Mouse (Mus musculus) thymus, postnatal 25 days (tissue): ENCODE results near the gene Bpifa5.
A peak's percentile ranks its signal among the peaks of the same experiment; 100 is the strongest.
"Not testable (repeated sequence)": the region's sequence is repeated elsewhere in the genome, so short reads cannot be mapped to it uniquely, and the experiment has no call there.

Experiments
- DNase-seq: peaks from one replicate; pipeline ENCODE4 v3.0.0; 2022

Gene Bpifa5

DNA sequence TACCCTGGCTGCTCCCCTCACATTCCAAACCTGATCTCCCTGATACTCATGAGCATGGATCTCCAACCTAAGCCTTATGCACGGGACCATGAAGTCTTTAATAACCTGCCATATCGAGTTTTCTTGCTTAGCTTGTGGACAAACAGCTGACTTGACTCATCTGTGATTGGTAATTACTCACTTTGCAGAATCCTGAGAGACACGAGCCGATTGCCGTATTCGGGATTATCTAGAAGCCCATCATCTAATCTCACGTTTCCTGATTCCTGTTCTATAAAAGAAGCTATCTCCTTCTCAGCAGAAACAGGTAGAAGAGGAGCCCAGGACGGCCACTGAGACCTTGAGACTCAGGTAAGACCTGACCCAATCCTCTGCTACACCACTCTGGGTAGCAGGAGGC is at the start of gene Bpifa5:
Gene Bpifa5, plus strand, starts transcription at position 301 of the 400 bp plus-strand sequence.
- no peak for DNase-seq

DNA sequence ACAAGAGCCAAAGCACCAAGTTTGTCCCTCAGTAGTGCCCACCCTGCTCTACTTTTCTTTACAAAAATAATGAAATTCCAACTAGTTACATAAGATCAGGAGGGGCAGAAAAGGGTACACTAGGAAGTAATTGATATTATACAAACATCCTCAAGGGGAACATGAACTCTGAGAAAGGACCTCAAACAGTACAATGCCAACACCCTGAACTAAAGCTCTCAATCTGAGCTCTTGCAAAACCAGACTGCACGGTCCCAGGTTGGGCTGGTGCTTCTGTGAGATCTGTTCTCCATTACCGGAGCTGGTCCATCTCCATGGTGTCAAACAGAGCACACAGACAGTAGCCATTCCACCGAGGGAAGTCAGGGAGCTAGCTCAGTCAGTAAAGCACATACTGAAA is 45.0 kb upstream of the Bpifa5 start:
- DNase-seq, result no peak

DNA sequence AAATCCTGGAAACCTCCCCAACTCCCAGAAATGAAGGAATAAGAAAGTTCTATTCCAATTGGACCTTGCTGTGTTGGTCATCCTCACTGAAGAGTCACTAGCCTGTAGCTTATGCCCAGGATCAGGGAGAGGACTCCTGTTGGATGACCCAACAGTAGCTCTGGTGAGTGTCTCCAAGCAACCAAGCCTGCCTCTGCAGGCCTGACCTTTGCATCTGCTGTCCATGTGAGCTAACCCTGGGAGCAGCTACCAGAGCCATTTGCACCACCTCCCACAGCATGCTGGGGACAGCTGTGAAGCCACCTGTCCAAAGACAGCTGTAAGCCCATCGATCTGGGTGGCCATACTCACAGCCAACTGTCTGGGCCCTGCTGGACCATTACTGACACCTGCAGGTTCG is 32.3 kb upstream of the Bpifa5 start, which contains the start of gene Bpifa3:
Gene Bpifa3, plus strand, starts transcription at position 217 of the 400 bp plus-strand sequence.
- DNase-seq, result no peak

DNA sequence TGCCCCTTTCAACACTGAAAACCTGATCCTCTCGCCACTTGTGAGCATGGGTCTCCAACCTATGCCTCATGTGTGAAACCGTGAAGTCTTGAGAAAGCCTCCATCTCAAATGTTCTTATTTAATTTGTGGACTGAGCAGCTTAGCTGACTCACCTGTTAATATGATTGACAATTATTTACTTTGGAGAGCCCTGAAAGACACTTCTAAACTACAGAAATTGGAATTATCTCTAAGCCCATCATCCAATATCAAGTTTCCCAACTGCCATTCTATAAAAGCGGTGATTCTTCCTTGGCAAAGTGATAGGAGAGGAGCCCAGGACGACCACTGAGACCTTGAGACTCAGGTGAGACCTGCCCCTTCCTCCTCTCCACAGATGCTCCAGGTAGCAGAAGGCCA is 19.8 kb upstream of the Bpifa5 start, which contains the start of gene Bpifa1:
Gene Bpifa1, plus strand, starts transcription at position 301 of the 400 bp plus-strand sequence.
- DNase-seq, result no peak

DNA sequence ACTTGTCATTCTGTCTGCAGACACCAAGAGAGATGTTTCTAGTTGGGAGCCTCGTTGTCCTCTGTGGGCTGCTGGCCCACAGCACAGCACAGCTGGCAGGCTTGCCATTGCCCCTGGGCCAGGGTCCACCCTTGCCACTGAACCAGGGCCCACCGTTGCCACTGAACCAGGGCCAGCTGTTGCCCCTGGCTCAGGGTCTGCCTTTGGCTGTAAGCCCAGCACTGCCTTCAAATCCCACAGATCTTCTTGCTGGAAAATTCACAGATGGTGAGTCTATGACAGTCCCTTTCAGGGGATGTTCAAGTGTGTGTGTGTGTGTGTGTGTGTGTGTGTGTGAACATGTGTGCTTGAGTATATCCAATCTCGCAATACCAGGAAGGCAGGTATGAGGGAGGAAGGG is 18.7 kb upstream of the Bpifa5 start:
- DNase-seq, result no peak

DNA sequence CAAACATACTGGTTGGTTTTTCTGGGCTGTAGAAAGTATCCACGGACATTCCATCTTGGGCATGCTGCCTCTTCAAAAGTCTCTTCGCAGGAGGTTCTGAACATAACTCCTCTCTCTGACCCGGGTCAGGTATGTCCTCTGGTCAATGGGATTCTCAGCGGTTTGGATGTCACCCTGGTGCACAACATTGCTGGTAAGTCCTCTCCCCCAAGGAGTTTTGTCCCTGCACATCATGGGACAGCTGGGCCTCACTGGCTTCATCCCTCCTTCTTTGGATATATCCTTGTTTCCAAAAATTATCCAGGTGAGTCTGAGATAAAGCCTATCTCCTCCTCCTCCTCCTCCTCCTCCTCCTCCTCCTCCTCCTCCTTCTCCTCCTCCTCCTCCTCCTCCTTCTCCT is 14.9 kb upstream of the Bpifa5 start:
- DNase-seq, result no peak

DNA sequence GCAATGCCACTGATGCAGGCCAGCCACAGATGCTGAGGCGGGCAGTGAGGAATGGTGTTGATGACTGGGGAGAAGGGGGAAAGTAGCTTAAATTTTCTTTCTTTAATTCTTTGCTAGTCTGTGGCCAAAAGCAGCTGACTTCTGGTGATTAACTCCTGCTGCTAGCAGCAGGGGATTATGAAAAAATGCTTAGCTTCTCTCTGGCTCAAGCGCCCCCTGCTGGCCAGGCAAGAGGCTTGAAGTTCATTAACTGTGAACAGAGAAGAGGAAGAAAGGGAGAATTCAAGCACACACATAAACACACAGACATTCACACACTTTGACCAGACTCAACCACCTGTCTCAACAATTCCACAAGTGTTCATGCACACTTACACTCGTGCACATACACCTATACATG is 4.0 kb upstream of the Bpifa5 start:
- DNase-seq, result peak; percentile 14

DNA sequence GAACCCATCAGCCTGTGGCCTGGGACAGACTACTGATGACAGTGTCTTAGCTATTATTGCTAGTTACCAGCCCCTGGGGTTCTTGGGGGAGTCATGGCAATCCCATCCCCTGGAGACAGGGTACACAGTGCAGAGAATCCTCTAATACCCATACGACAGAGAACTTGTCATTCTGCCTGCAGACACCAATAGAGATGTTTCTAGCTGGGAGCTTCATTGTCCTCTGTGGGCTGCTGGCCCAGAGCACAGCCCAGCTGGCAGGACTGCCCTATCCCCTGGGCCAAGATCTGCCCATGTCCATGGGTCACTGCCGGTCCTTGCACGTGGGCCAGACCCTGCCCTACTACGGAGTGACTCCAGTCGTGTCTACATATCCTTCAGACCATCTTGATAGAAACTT is 899 bp downstream of the Bpifa5 start:
- no peak for DNase-seq

DNA sequence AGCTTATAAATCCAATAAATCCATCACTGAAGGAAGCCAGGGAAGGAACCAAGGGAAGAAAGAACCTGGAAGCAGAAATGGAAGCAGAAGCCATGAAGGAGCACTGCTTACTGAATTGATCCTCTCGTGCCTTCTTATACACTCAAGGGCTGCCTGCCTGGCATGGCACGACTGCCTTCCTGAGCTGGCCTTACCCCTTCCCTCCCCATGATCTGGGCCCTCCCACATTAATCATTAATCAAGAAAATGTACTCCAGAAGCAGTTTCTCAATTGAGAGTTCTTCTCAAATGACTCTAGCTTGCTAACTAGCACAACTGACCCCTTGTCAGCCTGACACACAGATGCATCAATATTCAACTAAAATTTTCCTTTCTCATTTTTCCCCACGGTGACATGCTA is 6.8 kb downstream of the Bpifa5 start:
- no peak for DNase-seq

DNA sequence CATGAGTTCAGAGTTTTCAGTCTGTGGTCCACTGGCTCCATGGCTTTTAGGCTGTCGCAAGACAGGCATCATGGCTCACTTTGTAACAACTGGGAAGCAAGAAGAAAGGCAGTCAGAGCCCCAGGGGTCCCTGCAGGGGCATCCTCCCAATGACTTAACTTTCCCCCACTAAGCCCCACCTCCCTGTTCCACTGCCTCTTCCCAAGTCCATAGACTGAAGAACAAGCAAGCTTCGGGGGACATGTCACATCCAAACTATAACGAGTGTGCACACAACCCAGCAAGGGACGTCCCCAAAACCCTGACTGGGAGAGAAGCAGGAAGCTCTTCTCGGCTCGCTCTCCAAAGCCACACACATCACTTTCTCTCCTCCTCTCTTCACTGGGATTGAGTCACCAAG is 9.2 kb downstream of the Bpifa5 start:
- DNase-seq, result no peak

DNA sequence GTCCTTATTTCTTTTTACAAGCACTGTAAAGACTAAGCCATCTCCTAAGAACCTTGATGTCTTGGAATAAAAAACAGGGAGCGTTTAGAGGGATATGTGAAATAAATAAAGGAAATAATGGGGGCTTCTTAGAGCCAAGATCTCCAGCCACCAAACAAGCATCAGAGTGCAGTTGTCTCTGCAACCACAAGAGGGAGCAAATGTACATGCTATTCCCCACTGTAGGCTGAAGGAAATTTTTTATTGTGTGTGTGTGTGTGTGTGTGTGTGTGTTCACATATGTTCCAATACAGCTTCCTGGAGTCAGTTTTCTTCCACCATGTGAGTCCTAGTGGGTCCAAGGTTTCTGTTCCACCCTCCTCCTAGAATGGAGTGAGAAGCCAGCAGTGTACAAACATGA is 10.9 kb downstream of the Bpifa5 start:
- peak; percentile 6 for DNase-seq

DNA sequence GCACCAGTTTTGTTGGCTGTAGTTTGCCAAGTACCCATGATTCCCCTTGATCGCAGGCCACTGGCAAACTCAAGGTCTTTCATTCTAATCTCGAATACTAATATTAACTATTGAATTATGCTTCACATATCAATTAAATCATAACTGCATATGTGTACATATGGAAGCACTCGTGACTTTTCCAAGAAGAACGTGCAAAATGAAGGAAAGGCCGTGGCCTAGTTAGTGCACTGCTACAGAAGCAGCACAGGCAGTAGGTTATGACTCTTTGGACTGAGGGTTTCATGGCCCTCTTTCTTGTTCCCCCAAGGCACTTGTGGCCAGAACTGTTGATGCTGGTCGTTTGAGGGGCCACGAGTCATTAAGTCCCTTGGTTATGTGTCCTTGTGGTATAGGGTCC is 19.5 kb downstream of the Bpifa5 start:
- not testable (repeated sequence) for DNase-seq

DNA sequence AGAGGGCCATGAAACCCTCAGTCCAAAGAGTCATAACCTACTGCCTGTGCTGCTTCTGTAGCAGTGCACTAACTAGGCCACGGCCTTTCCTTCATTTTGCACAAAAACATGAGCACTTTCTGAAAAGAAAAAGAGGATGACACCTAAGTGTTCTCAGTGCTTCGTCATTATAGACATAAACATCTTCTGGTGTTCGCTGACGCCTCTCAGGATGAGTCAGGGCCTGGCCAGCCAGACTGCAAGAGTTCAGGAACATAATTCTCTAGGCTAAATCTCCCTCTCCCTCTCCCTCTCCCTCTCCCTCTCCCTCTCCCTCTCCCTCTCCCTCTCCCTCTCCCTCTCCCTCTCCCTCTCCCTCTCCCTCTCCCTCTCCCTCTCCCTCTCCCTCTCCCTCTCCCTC is 20.7 kb downstream of the Bpifa5 start:
- DNase-seq, result not testable (repeated sequence)

DNA sequence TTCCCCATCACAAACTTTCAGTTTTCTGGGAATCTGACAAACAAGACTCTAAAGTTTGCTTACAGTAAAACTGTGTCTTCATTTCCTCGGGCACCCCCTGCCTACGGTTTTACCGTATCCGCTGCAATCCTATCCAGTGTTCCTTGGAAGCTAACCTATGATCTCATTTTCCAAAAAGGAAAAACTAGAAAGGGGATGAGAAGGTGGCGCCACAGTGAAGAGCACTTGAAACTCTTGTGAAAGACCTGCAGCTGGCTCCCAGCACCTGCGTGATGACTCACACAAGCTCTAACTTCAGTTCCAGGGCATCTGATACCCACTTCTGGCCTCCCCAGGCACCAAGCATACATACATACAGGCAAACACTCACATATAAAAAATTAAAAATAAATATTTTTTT is 22.9 kb downstream of the Bpifa5 start:
- DNase-seq, result no peak

DNA sequence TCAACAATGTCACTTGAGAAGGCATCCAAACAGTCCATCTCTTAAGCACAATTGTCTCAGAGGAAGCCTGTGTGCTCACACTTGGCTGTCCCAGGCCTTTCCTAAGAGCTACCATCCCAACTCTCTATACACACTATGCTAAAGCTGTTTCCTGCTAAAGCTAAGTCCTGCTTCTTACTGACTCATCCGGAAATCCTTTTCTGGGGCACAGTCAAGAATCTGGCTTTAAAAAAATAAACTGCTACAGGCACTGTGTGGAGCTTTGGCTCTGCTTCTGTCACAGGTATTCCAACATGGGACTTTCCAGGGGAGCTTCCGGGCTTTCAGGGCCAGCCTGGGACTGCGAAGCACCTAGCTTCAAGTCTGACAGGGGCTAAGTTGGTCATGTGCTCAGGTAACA is 23.3 kb downstream of the Bpifa5 start:
- DNase-seq, result no peak

DNA sequence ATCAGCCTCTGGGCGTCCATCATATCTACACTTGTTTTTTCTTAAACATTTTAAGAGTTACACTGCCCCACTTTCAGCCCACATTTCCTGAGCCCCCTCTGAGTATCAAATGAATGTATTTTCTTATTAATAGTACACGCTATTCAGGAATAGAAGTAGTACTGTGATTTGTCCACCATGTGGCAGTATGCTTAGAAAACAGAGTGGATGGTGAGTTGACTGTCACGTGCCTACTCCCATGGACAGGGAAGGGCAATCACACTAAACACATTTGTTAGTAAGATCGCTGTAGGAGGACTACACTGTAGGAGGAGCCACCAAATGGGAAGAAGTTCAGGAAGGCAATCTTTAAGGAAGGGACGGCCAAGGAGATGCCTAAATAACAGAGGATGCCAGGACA is 25.1 kb downstream of the Bpifa5 start:
- DNase-seq, result no peak

DNA sequence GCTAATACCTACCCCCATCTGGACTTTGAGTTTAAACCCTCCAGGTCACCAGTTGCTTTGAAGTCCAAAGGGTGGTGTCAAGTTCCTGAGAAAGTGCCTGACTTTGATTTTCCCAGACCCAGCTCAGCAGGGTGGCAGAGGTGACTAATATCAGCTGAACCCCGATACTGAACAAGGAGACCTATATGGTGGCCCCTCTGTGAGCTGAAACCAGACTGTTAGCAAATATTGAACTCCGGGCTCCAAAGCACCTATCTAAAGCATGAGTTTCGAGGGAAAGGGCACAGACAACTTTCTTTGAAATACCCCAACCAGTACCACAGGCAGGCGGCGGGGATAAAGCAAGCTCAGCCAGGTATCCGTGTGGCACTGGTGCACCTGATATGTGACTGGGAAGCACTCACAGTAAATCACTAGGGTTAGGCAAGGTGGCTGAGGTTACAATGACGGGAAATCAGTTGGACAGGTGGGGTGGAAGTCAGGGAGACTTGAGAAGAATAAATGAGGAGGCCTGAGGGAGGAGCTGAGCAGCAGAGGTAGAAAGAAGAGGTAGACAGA is 27.5 kb downstream of the Bpifa5 start:
- no peak for DNase-seq

DNA sequence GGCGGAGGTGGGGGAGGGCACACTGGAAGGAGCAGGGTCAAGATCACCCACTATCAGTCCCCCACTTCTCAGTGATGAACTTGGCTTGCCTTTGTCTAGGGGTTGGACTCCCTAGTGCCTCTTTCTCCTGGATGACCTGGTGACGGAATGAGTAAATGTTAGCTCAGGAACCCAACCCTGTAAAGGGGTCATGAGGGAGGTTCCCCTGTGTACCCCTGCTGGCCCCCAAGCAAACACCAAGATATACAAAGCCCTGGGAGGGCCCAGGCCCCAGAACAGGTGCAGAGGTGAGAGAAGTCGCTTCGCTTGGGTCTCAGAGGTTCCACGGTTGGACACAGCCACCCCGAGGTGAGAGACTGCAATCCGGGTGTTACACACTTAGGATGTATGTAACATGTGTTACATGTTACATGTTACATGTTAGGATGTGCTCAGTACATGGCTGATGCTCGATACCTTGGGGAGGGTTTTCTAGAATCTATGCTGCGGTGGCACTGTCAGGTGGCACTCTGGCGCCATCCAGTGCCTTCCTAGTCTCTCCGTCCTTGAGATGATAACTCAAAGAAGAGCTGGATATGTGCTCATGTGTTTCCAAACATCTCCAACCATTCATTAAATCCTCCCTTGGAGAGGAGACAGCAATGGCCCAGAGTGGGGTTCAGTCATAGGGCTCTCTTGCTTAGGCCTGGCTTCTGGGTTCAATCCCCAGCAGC is 28.3 kb downstream of the Bpifa5 start, which contains the start of gene Bpifb1:
Gene Bpifb1, plus strand, starts transcription at position 273 of the 713 bp plus-strand sequence.
- DNase-seq, result no peak

DNA sequence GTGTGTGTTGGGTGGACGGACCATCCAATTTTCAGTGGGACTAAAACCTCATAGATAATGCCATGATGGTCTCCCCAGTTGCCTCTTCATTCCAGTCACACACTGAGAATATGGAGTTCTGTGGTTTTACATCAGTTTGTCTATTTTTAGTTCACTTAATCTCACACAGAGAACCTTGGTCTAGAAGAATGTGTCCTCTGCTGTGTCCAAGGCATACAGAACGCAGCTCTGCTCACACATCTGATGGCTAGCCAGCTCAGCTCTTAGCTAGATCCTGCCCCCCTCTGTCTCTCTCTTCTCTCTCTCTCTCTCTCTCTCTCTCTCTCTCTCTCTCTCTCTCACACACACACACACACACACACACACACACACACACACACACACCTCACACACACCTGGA is 29.7 kb downstream of the Bpifa5 start:
- no peak for DNase-seq

DNA sequence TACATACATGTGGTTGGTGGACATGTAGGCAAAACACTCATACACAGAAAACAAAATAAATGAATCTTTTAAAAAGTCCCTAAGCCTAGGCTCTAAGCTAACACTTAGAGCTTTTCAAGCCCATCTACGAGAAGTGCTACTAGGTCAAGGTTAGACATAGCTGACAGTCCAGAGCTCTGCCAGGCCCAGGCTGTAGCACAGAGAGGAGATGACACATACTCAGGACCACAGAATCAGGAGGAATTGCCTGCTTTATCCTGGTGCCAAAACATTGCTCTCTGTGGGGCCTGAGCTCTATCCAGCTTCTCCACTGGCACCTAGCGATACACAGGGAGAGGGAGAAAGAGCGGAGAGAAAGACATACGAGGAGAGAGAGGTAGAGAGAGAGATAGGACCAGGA is 30.7 kb downstream of the Bpifa5 start:
- DNase-seq, result no peak

DNA sequence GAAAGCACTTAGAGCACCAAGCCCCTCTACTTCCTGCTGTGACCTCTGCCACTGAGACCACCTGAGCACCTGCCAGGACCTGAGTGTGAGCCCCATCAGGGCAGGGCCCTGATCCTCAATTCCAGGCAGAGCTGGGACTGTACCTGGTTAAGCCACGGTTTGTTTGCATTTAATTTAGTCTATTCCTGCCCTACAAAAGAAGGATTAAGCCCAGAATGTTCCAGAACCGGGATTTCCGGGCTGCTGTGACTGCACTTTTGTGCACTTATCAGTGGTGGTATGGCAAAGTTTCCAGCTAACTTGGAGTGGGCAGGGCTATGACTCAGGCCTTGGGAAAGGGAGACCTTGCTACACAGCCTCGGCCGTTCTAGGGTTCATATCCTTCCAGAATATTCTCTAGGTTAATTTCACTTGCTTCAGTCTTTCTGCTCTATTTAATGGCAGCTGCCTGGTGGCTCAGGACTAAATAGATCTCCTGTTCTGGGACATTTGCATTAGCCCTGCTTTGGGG is 31.6 kb downstream of the Bpifa5 start:
- no peak for DNase-seq

DNA sequence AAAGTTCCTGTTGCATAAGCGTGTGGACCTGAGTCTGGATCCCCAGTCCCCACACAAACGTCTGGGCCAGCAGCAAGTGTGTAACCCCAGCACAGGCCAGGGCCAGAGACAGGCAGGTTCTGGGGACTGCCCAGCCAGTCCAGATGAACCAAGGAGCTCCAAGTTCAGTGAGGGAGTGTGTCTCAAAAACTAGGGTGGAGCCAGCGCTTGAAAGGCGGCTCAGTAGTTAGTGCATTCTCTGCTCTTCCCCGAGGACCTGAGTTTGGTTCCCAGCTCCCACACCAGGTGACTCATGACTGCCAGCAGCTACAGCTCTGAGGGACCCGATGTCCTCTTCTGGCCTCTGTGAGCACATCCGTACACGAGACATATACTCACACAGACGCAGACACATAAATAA is 34.6 kb downstream of the Bpifa5 start:
- no peak for DNase-seq

DNA sequence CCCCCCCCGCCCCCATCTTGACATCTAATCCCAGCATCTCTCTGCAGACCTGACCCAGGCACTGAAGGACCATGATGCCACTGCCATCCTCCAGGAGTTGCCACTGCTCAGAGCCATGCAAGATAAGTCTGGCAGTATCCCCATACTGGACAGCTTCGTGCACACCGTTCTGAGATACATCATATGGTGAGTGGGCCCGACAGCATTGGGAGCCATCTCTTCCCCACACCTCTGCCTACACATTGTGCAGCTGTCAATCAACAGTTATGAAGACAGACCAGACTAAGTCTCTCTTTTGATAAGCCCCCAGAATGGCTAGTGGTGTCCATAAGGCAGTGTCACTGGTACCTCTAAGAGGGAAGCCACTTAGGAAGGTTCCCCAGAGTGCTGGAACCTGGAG is 42.2 kb downstream of the Bpifa5 start:
- no peak for DNase-seq

DNA sequence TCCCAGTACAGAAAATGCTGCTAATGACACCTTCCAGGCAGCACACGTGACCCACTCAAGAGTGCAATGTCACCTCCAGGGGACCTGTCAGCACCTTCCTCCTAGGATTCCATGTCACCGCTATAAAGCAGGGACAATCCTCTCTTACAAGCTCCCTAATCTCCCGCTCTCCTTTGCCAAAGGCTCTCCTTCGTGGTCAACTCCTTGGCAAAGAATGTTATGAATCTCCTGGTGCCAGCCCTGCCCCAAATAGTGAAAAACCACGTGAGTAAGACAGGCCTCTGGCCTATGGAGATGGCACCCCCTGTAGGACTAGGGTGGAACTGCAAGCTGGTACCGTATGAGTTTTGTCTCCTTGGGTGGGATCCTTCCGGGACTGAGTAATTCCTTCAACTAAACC is 44.5 kb downstream of the Bpifa5 start:
- DNase-seq, result peak; percentile 11

DNA sequence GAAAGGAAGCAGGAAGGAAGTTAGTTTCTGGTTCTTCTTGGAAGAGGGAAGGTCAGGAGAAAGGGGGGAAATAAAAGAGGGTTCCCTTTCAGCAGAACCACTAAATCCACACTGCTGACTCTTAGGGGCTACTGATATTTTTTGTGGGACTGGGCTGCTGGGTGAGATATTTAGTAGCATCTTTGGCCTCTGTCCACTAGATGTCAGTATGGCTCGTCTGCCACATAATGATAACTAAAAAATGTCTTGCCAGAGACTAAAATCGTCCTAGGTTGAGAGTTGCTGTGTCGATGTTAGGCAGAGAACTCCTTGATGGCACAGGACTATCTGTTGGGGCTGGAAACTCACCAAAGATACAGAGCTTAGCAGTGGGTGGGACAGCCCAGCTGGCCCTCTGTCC is 46.7 kb downstream of the Bpifa5 start:
- no peak for DNase-seq
